Mouse (Mus musculus) retina, embryonic 14.5 days (tissue): ENCODE measurements around the gene Ppp2r5e.

Experiments
- DNase-seq: peaks from one replicate; pipeline ENCODE4 v3.0.0-alpha.2; 2015; ENCODE audit warnings: low spot score

Gene Ppp2r5e

DNA sequence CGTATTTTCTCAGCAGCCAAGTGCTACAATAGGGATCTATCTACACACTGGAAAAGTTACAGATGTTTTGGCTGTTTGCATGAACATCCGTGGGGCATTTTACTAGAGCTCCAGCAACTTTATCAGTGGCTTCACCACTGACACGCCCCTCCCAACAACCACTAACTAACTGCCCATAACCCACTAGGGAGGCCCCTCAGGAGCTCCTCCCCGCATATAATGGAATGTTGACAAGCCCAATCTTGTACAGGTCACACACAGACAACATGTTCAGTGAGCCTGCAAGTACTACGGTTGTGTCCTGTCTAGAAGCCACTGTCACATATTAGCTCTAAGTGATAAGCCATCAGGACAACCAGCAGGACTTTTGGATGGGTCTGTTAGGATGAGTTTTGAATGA is 18.8 kb downstream of the Ppp2r5e start:
- DNase-seq = no peak

GRCm38 (mm10) chr12:75572271-75572670 is 23.8 kb downstream of the Ppp2r5e start:
- no peak for DNase-seq

DNA sequence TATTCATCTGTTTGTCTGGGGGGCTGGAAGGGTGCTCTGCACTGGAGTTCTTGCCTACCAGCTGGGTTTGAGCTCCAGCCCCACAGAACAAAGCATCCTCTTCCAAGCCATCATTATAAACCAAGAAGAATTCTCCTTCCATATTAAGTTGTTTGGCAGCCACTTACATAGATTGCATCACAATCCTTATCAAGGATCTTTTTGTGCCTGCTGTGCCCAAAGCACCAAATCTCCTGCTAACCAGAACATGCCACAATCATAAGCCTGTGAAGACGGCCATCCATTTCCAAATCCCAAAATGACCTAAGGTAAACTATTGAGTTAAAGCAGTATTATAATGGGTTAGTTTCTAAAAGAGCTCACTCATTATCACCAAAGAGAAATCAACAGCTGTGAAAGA is 25.9 kb downstream of the Ppp2r5e start:
- DNase-seq = no peak

- no peak for DNase-seq
Observed at GRCm38 (mm10) chr12:75567745-75568144, 28.3 kb downstream of the Ppp2r5e start.

- no peak for DNase-seq
Observed at GRCm38 (mm10) chr12:75565756-75566155, 30.3 kb downstream of the Ppp2r5e start.

DNA sequence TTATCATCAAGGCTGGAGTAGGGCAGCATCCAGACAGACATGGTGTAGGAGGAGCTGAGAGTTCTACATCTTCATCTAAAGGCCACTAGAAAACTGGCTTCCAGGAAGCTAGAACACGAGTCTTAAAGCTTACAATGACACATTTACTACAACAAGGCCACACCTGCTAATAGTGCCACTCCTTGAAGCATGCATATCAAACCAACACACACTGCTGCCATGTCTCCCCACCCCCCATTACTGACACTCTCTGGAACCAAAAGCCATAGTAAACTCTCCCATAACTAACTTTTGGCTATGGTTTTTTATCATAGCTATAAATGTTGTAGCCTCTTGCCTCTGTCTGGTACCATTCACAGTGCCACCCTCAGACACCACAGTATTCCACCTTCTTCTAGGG is 31.5 kb downstream of the Ppp2r5e start:
- no peak for DNase-seq

- DNase-seq = no peak
Observed at GRCm38 (mm10) chr12:75562996-75563618, 32.9 kb downstream of the Ppp2r5e start.

- DNase-seq = no peak
Observed at GRCm38 (mm10) chr12:75560681-75561387, 35.2 kb downstream of the Ppp2r5e start.

GRCm38 (mm10) chr12:75559196-75559595 is 36.8 kb downstream of the Ppp2r5e start:
- DNase-seq = no peak

GRCm38 (mm10) chr12:75557813-75558212 is 38.2 kb downstream of the Ppp2r5e start:
- DNase-seq = no peak

- DNase-seq = no peak
Observed at GRCm38 (mm10) chr12:75555032-75555431, 41.0 kb downstream of the Ppp2r5e start.

GRCm38 (mm10) chr12:75552296-75552695 is 43.7 kb downstream of the Ppp2r5e start:
- no peak for DNase-seq

DNA sequence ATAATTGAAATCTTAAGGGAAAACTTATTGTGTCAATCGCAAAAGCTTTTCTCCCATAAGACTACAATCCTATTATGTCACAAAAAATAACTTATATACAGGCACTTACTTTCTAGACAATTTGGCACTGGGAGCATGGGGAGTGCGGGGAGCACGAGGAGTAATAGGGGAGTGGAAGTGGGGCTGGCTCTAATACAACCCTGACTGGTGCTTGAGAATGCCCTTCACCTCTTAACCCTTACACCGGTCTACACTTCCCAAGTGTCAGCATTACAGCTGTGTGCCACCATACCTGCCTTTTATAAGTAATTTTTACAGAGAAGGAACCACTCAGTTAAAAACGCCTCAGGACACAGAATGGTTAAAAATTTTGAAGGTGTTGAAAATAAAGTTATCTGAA is 44.4 kb downstream of the Ppp2r5e start:
- DNase-seq = no peak

DNA sequence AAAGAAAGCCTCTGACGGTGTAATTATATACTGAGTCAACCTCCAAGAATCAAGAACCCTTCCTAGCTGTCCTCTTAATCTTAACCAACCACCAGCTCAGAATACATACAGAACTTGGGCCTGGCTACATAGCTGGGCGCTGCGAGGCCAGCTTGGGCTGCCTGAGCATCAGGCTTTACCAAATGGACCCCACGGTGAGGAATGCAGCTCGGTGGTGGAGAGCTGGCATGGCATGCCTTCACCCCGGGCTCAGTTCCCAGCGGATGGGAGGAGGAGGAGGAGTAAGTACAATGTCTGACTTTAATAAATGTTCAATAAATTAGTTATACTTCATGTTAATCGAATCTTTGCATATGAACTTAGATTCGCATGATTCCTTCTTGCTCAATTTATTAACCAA is 47.0 kb downstream of the Ppp2r5e start:
- DNase-seq = no peak

- DNase-seq = no peak
Observed at GRCm38 (mm10) chr12:75547174-75547573, 48.9 kb downstream of the Ppp2r5e start.

DNA sequence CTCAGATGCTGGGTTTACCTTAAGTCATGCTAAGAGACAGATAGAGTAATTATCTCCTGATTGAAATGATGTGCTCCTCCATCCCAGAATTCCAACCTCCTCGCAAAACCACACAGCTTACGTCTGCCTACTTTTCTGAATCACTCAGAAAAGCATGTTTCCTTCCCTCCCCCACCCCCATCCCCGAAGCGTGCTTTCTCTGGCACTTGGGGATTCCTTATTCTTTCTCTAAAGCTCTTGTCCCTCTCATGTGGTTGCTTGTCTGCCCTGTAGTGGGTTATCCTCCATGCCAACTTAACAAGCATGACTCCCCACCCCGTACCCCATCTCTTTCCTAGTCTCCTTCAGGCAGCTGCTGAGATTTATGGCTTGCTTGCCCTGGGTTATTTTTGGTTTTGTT is 49.8 kb downstream of the Ppp2r5e start:
- DNase-seq = no peak

DNA sequence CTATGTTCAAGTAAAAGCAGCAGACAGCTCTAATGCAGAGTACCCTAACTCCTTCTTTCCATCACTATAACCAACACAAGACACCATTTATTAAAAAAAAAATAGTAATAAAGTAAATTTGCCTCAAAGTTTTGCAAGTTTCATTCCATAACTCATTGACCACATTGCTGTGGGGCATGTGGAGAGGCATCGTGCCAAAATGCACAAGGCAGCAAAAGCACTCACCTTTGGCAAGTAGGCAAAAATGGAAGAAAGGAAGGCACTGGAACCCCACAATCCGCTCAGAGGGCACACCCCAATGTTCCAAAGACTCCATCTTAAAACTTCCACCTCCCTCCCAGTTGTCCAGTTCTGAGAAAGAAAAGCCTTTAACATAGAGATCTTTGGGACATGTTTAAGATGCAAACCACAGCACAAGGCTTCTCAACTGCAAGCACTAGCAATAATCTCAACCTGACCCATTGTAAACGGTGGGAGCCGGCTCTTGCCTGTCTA is 50.6 kb downstream of the Ppp2r5e start:
- DNase-seq = no peak

DNA sequence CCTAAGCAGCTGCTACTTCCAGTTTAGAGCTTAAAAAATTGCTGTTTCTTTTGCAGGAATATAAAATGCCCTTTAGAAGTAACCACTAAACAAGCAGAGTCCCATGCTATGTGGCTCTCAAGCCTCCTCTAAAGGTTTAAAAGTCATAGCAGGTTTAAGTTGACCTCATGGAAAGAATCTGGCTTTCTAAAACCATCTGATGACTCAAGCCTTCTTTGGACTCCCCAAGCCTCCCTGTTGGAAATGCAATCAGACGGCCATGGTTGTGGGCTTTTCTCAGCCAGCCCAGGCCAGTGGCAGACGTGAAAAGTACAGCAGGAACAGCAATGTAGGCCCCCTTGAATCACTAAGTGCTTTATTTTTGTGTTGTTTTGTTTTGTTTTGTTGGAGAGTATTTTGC is 51.4 kb downstream of the Ppp2r5e start:
- no peak for DNase-seq

DNA sequence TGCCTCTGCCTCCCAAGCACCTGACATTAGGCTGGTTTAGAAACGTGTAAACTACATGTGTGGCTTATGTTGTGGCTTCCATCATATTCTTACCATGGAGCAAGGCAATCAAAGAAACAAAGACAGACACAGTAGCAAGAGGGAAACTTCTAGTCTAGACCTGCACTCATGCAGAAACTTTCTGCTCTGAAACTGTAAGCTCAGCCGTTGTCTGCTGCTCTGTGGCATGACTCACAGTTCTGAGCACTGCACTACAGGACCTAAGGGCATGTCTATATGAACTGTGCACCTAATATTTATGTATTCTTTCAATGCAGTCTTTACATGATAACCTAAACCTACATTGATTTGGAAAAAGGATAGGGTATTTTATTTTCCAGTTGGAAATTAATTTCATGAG is 51.8 kb downstream of the Ppp2r5e start:
- DNase-seq = no peak

DNA sequence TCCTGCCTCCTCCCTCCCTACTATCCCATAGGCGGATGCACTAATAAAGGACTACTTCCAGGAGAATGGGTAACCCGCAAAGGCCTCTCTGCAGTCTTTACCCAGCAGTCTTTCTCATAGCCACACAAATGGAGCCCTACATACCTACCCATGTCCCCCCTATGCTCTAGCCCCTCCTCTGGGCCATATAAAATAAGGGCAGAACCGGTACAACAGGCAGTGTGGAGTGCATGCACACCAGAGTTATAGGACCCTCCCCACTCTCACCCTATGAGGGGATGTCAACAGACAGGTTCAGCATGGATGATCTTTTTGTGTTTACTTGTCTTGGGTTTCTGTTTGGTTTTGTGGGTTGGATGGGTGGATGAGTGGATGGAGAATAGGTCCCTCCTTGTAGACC is 52.7 kb downstream of the Ppp2r5e start:
- DNase-seq = no peak

DNA sequence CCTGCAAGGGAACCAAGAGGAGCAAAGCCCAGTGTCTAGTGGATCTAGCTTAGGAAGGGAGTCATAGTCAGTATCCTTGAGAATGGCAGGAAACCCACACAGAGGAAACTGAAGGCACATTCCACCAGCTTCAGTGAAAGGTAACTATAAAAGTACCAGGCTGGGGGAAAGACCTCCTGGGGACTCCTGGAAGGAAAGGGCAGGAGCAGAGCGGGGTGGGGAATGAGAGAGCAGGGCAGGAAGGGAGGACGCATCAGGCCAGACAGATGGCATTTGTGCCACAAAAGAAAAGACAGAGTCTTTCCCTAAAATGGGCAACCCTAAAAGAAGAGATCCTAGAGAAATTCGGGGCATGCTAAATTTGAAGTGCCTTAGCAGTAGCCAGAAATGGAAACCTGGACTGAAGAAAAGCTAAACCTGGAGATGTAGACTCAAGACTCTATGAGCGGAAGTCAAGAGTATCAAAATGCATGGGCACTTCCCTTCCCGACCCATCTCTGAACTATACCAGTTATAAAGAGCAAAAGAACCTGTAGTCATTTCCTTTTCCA is 55.3 kb downstream of the Ppp2r5e start:
- DNase-seq = no peak

- DNase-seq = no peak
Observed at GRCm38 (mm10) chr12:75539228-75539627, 56.8 kb downstream of the Ppp2r5e start.

GRCm38 (mm10) chr12:75537673-75538423 is 58.2 kb downstream of the Ppp2r5e start:
- no peak for DNase-seq
